Mouse (Mus musculus) neural tube, embryonic 14.5 days (tissue): ENCODE results near the gene Tex12. TPM values are rescaled to one million over a fixed set of nuclear protein-coding genes. Genes with fewer than 3 reads are reported as not detected.

ENCODE experiments used
- ATAC-seq: fragments of 200-750 bp; cut with Nextera tagmentation; 2 replicates; pipeline ENCODE4 v1.8.0; 2017; ENCODE audit warnings: low read depth, mild to moderate bottlenecking, moderate TSS enrichment, moderate library complexity
- H3K27ac ChIP-seq: fragments of 300-500 bp; sonication (generic); 2 replicates; pipeline ENCODE4 v1.5.1; 2014; ENCODE audit warnings: low read depth, mild to moderate bottlenecking, control low read depth, low read length, moderate library complexity, mixed read lengths
- H3K27me3 ChIP-seq: fragments of 300-500 bp; sonication (generic); 2 replicates; pipeline ENCODE4 v1.6.1; 2014; ENCODE audit warnings: low read length; ENCODE audit not compliant: control insufficient read depth, insufficient read depth
- H3K36me3 ChIP-seq: fragments of 300-500 bp; sonication (generic); 2 replicates; pipeline ENCODE4 v1.6.1; 2014; ENCODE audit warnings: low read length, mixed read lengths; ENCODE audit not compliant: control insufficient read depth, insufficient read depth
- H3K4me1 ChIP-seq: fragments of 300-500 bp; sonication (generic); 2 replicates; pipeline ENCODE4 v1.6.1; 2014; ENCODE audit warnings: low read length; ENCODE audit not compliant: control insufficient read depth, insufficient read depth
- H3K4me2 ChIP-seq: fragments of 300-500 bp; sonication (generic); 2 replicates; pipeline ENCODE4 v1.6.1; 2014; ENCODE audit warnings: mild to moderate bottlenecking, low read depth, low read length, control low read depth
- H3K4me3 ChIP-seq: fragments of 300-500 bp; sonication (generic); 2 replicates; pipeline ENCODE4 v1.5.1; 2014; ENCODE audit warnings: low read depth, low read length, control low read depth, mixed read lengths
- H3K9ac ChIP-seq: fragments of 300-500 bp; sonication (generic); replicated peaks from 2 replicates; pipeline ENCODE4 v1.6.1; 2014; ENCODE audit warnings: low read depth, mild to moderate bottlenecking, control low read depth, low read length, mixed read lengths
- H3K9me3 ChIP-seq: fragments of 300-500 bp; sonication (generic); 2 replicates; pipeline ENCODE4 v1.6.1; 2016; ENCODE audit warnings: low read length; ENCODE audit not compliant: control insufficient read depth
- WGBS: fragments of 180-500 bp; shearing (Covaris S2); extraction: QIAGEN DNeasy Blood & Tissue Kit; methylation state at CpG from one replicate; pipeline ENCODE4 v1.1.7; 2014; 5-methylcytosine and 5-hydroxymethylcytosine counted together
- polyA plus RNA-seq: library from polyadenylated mRNA; unstranded; fragments of >200 nt; fragmentation: Nextera tagmentation; extraction: Ambion mirVana; gene quantifications from 2 replicates; pipeline ENCODE4 v1.2.1, GENCODE M21; 2014

Gene Tex12
- polyA plus RNA-seq, 1 experiment from 2014 or later = 0.24 TPM

DNA sequence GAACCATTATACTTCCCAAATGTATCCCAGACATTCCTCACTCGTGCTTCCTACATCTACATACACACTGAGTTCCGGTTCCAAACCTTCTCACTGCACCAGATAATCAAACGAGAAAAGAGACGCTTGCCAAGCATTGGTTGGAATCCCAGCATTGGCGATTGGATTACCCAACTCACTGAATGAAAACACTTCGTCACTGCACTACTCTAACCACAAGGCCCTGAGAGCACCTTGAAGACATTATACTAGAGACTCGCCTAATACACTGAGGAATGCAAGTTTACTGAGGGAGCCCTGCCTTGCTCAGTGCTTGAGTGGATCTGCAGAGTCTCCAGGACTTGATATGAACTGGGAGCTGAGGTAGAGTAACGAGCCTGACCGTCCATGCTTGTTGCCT lies 18.7 kb downstream of the Tex12 start:
- no peaks in the 10 kb centered on the region for H3K36me3 ChIP-seq
- WGBS = 82% methylated on average over 9 of the region's 9 CpGs
- H3K4me3 ChIP-seq = no peak overlapping the region
- H3K4me2 ChIP-seq = no peak overlapping the region
- H3K9me3 ChIP-seq = no peaks in the 10 kb centered on the region
- no peak overlapping the region for H3K27ac ChIP-seq
- H3K9ac ChIP-seq = no peak overlapping the region
- H3K4me1 ChIP-seq = no peaks in the 10 kb centered on the region
- no peak for ATAC-seq
- no peaks in the 10 kb centered on the region for H3K27me3 ChIP-seq

DNA sequence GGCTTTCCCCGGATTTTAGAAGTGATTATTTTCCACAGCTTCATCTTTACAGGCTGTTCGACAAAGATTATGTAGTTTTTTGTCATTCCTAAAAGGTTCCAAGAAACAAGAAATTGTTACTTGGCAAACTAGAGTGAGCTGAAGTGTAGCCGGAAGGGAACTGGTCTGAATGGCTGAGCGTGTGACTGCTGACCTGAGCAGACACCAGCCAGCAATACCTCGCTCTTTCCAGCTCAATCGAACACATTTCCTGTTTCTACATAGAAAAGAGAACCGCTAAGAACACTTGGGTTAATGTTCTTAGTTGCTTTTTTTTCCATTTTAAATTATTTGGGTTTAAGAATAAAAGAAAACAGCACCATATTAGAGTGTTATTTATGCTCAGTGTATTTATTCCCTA lies 21.0 kb downstream of the Tex12 start:
- Histone ChIP-seq H3K27me3 (no peaks in the 10 kb centered on the region), H3K27ac (no peak overlapping the region), H3K4me2 (no peak overlapping the region), H3K9me3 (no peaks in the 10 kb centered on the region), H3K4me1 (no peaks in the 10 kb centered on the region), H3K36me3 (no peaks in the 10 kb centered on the region), H3K4me3 (no peak overlapping the region), H3K9ac (no peak overlapping the region)
- 76% methylated on average over 7 of the region's 7 CpGs for WGBS
- no peak for ATAC-seq

- WGBS = 78% methylated on average over 4 of the region's 4 CpGs
- no peaks in the 10 kb centered on the region for H3K9me3 ChIP-seq
- H3K9ac ChIP-seq = no peak overlapping the region
- no peak for ATAC-seq
- no peak overlapping the region for H3K4me3 ChIP-seq
- no peaks in the 10 kb centered on the region for H3K27me3 ChIP-seq
- no peaks in the 10 kb centered on the region for H3K36me3 ChIP-seq
- H3K27ac ChIP-seq = no peak overlapping the region
- no peak overlapping the region for H3K4me2 ChIP-seq
- no peaks in the 10 kb centered on the region for H3K4me1 ChIP-seq
Observed at GRCm38 (mm10) chr9:50537295-50537694, 23.8 kb downstream of the Tex12 start.

GRCm38 (mm10) chr9:50536603-50537135 lies 24.5 kb downstream of the Tex12 start:
- 86% methylated on average over 7 of the region's 7 CpGs for WGBS
- Histone ChIP-seq H3K4me2 (no peak overlapping the region), H3K9me3 (no peaks in the 10 kb centered on the region), H3K36me3 (no peaks in the 10 kb centered on the region), H3K9ac (no peak overlapping the region), H3K27ac (no peak overlapping the region), H3K4me1 (no peaks in the 10 kb centered on the region), H3K27me3 (no peaks in the 10 kb centered on the region), H3K4me3 (no peak overlapping the region)
- ATAC-seq = no peak

- Histone ChIP-seq H3K27ac (no peak overlapping the region), H3K4me3 (no peak overlapping the region), H3K9ac (no peak overlapping the region), H3K4me1 (no peaks in the 10 kb centered on the region), H3K36me3 (no peaks in the 10 kb centered on the region), H3K9me3 (no peaks in the 10 kb centered on the region), H3K4me2 (no peak overlapping the region), H3K27me3 (no peaks in the 10 kb centered on the region)
- WGBS = 84% methylated on average over 5 of the region's 5 CpGs
- no peak for ATAC-seq
Observed at GRCm38 (mm10) chr9:50535930-50536329, 25.2 kb downstream of the Tex12 start.

DNA sequence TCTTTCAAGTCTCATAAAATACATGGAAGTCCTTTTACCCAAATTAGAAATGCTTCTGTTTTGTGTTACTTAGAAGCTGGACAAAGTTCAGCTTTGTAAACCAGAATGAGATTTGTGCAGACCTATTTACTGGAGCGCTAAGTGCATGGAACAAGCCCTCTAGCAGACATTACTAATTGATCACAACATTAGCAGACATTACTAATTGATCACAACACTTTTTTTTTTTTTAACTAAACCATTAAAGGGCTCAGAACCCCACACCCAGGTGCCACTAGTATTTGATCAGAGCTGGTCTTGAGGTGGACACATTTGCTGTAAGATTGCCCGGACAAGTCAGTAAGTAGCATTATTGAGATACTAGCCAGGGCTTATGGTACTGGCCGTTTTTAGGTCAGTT lies 27.3 kb downstream of the Tex12 start:
- H3K4me2 ChIP-seq = no peak overlapping the region
- H3K9me3 ChIP-seq = no peaks in the 10 kb centered on the region
- no peaks in the 10 kb centered on the region for H3K27me3 ChIP-seq
- no peaks in the 10 kb centered on the region for H3K36me3 ChIP-seq
- H3K4me3 ChIP-seq = no peak overlapping the region
- no peaks in the 10 kb centered on the region for H3K4me1 ChIP-seq
- no peak overlapping the region for H3K9ac ChIP-seq
- no peak for ATAC-seq
- no peak overlapping the region for H3K27ac ChIP-seq
- 81% methylated on average over 3 of the region's 3 CpGs for WGBS

GRCm38 (mm10) chr9:50533328-50533727 lies 27.8 kb downstream of the Tex12 start:
- Histone ChIP-seq H3K9me3 (no peaks in the 10 kb centered on the region), H3K4me3 (no peak overlapping the region), H3K27me3 (no peaks in the 10 kb centered on the region), H3K4me1 (no peaks in the 10 kb centered on the region), H3K36me3 (no peaks in the 10 kb centered on the region), H3K9ac (no peak overlapping the region), H3K4me2 (no peak overlapping the region), H3K27ac (no peak overlapping the region)
- WGBS = 84% methylated on average over 11 of the region's 11 CpGs
- no peak for ATAC-seq

- ATAC-seq = no peak
- H3K27ac ChIP-seq = no peak overlapping the region
- H3K4me3 ChIP-seq = no peak overlapping the region
- H3K36me3 ChIP-seq = no peaks in the 10 kb centered on the region
- no peak overlapping the region for H3K4me2 ChIP-seq
- H3K9ac ChIP-seq = no peak overlapping the region
- H3K9me3 ChIP-seq = no peaks in the 10 kb centered on the region
- H3K4me1 ChIP-seq = peaks cover 10% of the 10 kb centered on the region; the same call in 1 of the 2 replicates
- 39% methylated on average over 2 of the region's 2 CpGs for WGBS
- no peaks in the 10 kb centered on the region for H3K27me3 ChIP-seq
Observed at GRCm38 (mm10) chr9:50530890-50531289, 30.2 kb downstream of the Tex12 start.

DNA sequence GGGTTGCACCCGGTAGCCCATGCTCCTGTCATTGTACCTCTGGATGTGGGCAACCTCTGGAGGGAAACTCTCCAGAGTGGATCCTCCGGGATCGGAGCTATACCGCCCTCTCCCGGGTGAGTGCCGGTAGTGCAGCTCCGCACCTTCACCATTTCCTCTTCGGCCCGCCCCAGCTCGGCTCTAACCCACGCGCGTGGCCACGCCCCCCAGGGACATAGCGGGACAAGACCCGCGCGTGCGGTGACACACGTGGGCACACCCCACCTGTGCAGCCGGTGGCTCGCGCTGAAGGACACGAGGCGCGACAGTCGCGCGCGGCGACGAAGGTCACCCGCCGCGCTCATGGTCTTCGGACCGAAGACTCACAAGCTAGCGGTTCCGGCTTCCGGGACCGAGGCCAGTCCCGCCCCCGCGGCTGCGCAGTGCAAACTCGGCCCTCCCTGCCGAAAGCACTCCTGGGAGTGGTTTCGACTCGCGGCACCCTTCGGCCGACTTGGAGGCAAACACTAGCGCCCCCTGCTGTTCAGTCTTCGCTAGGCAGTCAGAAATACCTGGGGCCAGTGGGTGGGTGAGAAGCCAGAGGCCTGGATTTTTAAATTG lies 32.7 kb downstream of the Tex12 start, which contains the start of gene Pts:
TSS of gene Pts (minus strand) at position 432 of the 600 bp plus-strand sequence.
- WGBS = under 1% methylated on average over 54 of the region's 54 CpGs
- peak within 1 kb of the TSS; percentile 81 for H3K4me3 ChIP-seq

More for the DNA sequence above, 32.7 kb downstream of the Tex12 start, which contains the start of gene Pts:
- Histone ChIP-seq H3K4me1 (peaks cover 10% of the 10 kb centered on the region; the same call in 1 of the 2 replicates), H3K36me3 (no peaks in the 10 kb centered on the region), H3K4me2 (peak within 1 kb of the TSS; percentile 64), H3K27me3 (no peaks in the 10 kb centered on the region), H3K27ac (peak within 1 kb of the TSS; percentile 83), H3K9ac (peak within 1 kb of the TSS; percentile 78), H3K9me3 (no peaks in the 10 kb centered on the region)
- peak; percentile 99 for ATAC-seq
